Mouse (Mus musculus) thymus, postnatal 36 days (tissue): ENCODE results near the gene Grem1.

ENCODE experiments used
- DNase-seq, 2 experiments: peaks; one replicate each; pipeline ENCODE4 v3.0.0; 2022; ENCODE audit warnings: mixed read lengths in 2 of 2

Gene Grem1

GRCm38 (mm10) chr2:113757525-113758310 is 728 bp downstream of the Grem1 start:
- no peak for DNase-seq

GRCm38 (mm10) chr2:113756924-113757524 is 1.4 kb downstream of the Grem1 start:
- DNase-seq, result no peak

GRCm38 (mm10) chr2:113749721-113750120 is 8.7 kb downstream of the Grem1 start:
- no peak for DNase-seq

GRCm38 (mm10) chr2:113749309-113749708 is 9.1 kb downstream of the Grem1 start:
- DNase-seq, result no peak

- no peak for DNase-seq
Observed at GRCm38 (mm10) chr2:113728581-113728980, 29.9 kb downstream of the Grem1 start.

GRCm38 (mm10) chr2:113714801-113715200 is 43.6 kb downstream of the Grem1 start:
- DNase-seq, result no peak

GRCm38 (mm10) chr2:113713406-113713805 is 45.0 kb downstream of the Grem1 start:
- DNase-seq, result no peak

GRCm38 (mm10) chr2:113707507-113707906 is 50.9 kb downstream of the Grem1 start:
- DNase-seq, result no peak

- DNase-seq, result no peak
Observed at GRCm38 (mm10) chr2:113701507-113701906, 56.9 kb downstream of the Grem1 start.

- no peak for DNase-seq
Observed at GRCm38 (mm10) chr2:113696647-113697046, 61.8 kb downstream of the Grem1 start.

- DNase-seq, result no peak
Observed at GRCm38 (mm10) chr2:113696222-113696621, 62.2 kb downstream of the Grem1 start.
